Mouse (Mus musculus) ES-Bruce4 (cell line): ENCODE measurements around the gene Mllt3.

Source experiments
- CTCF ChIP-seq: IDR thresholded peaks from one replicate; pipeline ENCODE4 v1.8.1; 2011; ENCODE audit warnings: low read depth, low read length
- EP300 ChIP-seq: IDR thresholded peaks from 2 replicates; pipeline ENCODE4 v1.6.1; 2011; ENCODE audit warnings: low read depth, low read length; ENCODE audit not compliant: insufficient read depth
- POLR2A ChIP-seq: IDR thresholded peaks from one replicate; pipeline ENCODE4 v1.8.1; 2011; ENCODE audit warnings: low read length; ENCODE audit not compliant: insufficient read depth

DNA sequence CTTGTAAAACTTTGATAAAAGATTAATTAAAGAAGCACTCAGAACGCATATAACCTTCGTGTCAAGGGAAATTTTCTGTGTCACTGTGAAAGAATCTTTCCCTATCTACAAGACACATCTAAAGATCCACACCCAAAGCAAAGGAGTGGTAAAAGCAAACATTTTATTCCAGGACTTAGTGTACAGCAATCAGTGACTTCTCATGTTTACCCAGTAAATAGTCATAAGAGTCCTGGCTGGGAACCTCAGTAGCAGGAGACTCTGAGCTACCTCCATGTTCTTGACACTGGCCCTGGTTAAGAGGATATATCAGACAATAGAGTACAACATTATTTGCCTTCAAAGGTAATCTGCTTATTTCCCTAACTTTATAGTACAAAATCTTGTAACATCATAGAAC is 233.7 kb downstream of the Mllt3 start:
- TF ChIP-seq CTCF (no peak), POLR2A (no peak), EP300 (no peak)
